Mouse (Mus musculus) fat pad, adult 2 months (tissue): ENCODE results near the gene Scgb1b7.
"Not testable (repeated sequence)": the region's sequence is repeated elsewhere in the genome, so short reads cannot be mapped to it uniquely, and the experiment has no call there.

ENCODE experiments used
- DNase-seq: peaks from one replicate; pipeline ENCODE4 v3.0.0-alpha.2; 2011; ENCODE audit warnings: low read depth, low spot score; ENCODE audit errors: extremely low read depth

The Scgb1b7 gene

GRCm38 (mm10) chr7:31712365-31712764 lies at the start of gene Scgb1b7:
Scgb1b7 (plus strand) TSS chr7:31712665.
- not testable (repeated sequence) for DNase-seq

GRCm38 (mm10) chr7:31705657-31706056 lies 6.8 kb upstream of the Scgb1b7 start, which contains the start of gene Scgb2b7:
Scgb2b7 (minus strand) TSS chr7:31705757.
- DNase-seq: not testable (repeated sequence)
